Mouse (Mus musculus) cortical plate, adult 2 months (tissue): ENCODE results near the gene Cfap73.

Experiments
- CTCF ChIP-seq: fragments of 200-500 bp; IDR thresholded peaks from 2 replicates; pipeline ENCODE4 v1.5.1; 2011; ENCODE audit warnings: mild to moderate bottlenecking, control low read depth, low read length; ENCODE audit not compliant: insufficient read depth; ENCODE audit errors: extremely low read depth
- POLR2A ChIP-seq: fragments of 200-500 bp; IDR thresholded peaks from 2 replicates; pipeline ENCODE4 v1.6.1; 2011; ENCODE audit warnings: mild to moderate bottlenecking, low read length, control low read depth; ENCODE audit not compliant: insufficient read depth; ENCODE audit errors: extremely low read depth

- TF ChIP-seq CTCF (no peak), POLR2A (no peak)
These were observed 34.7 kb upstream of the Cfap73 start for GRCm38 (mm10) chr5:120668761-120669160.
